Mouse (Mus musculus): ENCODE results near the gene Olfr1394. TPM values are rescaled to one million over a fixed set of nuclear protein-coding genes. Genes with fewer than 3 reads are reported as not detected.
"Not testable (repeated sequence)": the region's sequence is repeated elsewhere in the genome, so short reads cannot be mapped to it uniquely, and the experiment has no call there.

Gene Olfr1394
- total RNA-seq, 1 experiment from 2014 or later, result not detected

DNA sequence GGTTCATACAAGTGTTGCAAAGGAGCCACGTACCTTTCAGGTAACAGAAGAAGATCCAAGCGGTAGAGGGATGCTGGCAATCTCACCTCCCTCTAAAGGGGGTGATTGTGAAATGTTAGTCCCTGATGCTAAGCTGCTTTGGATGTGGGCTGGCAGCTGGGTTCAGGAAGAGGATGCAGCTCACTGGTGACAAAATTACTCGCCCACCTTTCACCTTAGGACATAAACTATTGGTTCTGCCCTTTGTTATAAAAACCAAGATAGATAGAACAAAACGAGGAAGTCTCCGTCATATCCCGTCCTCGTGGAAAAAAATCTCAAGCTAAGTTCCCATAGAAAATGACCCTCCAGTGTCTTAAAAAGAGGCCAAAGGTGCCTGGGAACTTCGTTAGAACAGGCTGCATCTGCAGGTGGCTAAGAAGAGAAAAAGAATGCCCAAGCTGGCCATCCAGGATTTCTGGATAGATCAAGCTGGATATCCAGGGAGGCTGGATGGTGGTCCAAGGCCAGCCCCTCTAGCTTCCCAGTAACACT, 32.8 kb downstream of the Olfr1394 start, which contains the start of gene Btnl9:
Gene Btnl9, minus strand, starts transcription at position 205 of the 534 bp plus-strand sequence.
- no peak for ATAC-seq (ENCODE audit: extremely low read depth, insufficient number of reproducible peaks, low FRiP score, poor library complexity, severe bottlenecking)

DNA sequence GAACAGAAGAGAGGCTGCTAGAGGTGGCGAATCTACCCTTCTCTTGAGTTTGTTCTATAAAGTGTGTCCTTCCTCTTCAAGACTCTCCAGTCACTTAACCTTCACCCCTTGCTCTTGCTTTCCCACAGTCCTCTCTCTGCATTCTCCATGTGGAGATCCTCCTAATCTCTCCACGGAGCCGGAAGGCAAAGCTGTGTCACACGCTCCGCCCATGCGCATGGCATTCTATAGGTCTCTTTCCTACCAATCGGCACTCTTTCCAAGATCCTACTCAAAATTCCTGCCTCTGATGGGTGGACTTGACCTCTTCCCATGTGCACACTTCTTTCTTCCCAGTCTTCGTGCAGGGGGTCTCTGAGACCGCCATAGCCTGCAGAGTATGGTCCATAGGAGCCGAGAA, 33.5 kb downstream of the Olfr1394 start:
- no peak for ATAC-seq (ENCODE audit: extremely low read depth, insufficient number of reproducible peaks, low FRiP score, poor library complexity, severe bottlenecking)

DNA sequence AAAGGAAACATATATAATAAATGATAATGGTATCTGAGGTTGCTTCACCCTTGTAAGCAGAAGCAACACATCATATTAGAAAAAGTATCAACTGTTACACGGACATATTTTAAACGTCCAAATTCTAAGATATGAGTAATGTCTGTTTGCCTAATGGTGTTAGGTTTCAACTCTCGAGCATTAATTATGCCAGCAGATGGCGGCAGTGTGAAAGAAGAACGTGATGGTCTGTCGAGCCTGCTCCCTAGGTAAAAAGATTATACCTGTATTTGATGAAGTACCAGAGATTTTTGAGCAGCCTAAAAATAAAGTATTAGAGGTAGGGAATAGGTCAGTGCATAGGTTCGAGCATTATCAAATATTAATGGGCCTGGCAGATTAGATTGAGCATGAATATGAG, 35.6 kb downstream of the Olfr1394 start:
- ATAC-seq (ENCODE audit: extremely low read depth, insufficient number of reproducible peaks, low FRiP score, poor library complexity, severe bottlenecking), result peak; percentile 72; the same call in 1 of the 2 replicates

DNA sequence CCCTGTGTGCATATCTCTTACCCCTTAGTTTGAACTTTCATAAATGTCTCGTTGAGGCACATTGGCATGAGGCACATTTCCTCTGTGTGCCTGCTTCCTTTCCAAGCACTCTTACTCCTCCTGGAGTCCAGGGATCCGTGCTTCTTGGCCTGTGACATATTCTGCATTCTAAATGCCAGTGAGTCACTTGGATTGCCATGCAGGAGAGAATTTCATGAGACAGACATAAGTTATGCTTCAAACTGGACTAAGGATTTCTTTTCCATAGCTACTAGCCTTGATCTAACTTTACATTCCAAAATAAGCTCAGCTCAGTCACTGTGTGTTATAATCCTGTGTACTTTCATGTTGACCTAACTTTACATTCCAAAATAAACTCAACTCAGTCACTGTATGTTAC, 36.9 kb downstream of the Olfr1394 start:
- ATAC-seq (ENCODE audit: extremely low read depth, insufficient number of reproducible peaks, low FRiP score, poor library complexity, severe bottlenecking), result no peak

DNA sequence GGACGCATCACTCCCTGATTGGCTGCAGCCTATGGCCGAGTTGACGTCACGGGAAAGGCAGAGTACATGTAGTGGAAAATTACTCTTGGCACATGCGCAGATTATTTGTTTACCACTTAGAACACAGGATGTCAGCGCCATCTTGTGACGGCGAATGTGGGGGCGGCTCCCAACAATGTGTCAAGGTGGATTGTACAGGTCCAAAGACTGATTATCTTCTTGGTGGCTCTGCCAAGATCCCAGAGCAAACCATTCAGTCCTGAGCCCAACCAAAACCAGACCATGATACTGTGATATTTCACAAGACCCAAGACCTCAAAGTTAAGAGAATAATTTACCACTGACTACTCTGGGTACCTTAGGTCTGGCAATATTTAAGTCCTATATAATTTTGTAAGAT, 40.6 kb downstream of the Olfr1394 start:
- ATAC-seq (ENCODE audit: extremely low read depth, insufficient number of reproducible peaks, low FRiP score, poor library complexity, severe bottlenecking), result not testable (repeated sequence)

DNA sequence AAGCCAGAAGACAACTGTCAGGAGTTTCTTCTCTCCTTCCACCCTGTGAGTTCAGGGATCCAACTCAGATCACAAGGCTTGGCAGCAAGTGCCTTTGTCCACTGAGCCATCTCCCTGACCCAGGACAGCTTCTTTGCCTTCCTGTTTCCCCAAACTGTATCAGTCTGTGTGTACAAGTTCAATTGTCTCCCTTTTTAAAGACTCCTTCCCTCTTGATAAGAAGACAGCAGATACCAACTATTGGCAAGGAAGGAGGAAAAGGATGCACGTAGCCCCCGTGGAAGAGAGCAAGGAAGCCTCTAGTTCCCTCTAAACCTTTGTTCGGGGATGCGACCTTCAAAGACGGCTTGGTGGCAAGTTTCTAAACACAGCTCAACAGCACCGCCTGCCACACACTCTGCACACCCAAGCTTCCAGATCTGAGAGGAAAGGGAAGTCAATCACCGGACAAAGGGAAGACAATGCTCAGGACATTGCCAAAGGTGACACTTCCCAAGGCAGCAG, 41.7 kb downstream of the Olfr1394 start:
- no peak for ATAC-seq (ENCODE audit: extremely low read depth, insufficient number of reproducible peaks, low FRiP score, poor library complexity, severe bottlenecking)

DNA sequence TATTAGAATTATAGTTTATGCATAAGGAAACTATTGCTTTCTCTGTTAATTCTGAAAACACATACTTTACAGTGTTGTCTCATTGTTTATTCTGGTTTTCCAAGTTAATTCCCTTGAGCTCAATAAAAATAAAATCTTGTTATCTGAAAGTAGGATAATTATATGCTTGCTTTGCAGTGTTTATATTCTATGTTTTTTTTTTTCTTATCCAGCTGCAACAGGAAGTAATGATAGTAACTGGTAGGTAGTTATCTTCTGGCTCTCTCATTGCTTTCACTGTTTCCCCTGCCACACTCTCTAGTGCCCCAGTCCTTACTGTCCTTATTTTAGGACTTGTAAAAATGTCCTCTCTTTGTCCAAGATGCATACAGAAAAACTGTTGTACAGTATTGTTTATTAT, 46.5 kb downstream of the Olfr1394 start:
- no peak for ATAC-seq (ENCODE audit: extremely low read depth, insufficient number of reproducible peaks, low FRiP score, poor library complexity, severe bottlenecking)

DNA sequence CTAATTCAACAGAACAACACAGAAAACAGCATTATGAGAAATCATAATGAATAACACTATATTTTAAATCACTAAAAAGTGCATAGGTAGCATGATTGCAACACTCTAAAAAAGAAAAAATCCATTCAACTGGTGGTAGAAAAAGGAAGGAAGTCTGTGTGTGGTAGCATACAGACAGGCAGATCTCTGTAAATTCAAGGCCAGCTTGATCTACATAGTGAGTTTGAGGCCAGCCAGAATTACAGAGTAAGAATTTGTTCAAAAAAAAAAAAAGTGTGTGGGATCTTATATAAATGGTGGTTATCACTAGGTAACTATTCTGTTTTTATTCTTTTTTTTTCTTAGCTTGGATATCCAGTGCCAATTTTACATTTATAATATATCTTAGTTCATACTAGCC, 47.0 kb downstream of the Olfr1394 start:
- no peak for ATAC-seq (ENCODE audit: extremely low read depth, insufficient number of reproducible peaks, low FRiP score, poor library complexity, severe bottlenecking)

DNA sequence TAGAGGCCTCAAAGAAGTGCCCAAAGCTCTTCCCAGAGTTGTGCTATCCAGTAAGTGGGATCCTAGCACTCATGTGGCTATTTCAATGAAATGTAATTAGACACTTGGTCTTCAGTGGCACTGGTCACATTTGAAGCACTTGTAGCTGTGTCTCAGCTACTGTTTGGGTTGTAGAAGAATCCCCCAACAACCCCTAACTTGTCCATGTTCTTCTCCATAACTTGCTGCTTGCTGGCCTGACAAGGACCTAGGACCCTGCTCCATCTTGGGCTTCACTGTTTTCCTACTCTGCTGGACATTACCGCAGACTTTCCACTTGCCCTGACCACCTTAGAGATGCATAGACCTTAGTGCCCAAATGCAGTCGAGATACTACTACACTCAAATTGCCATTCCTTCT, 47.9 kb downstream of the Olfr1394 start:
- no peak for ATAC-seq (ENCODE audit: extremely low read depth, insufficient number of reproducible peaks, low FRiP score, poor library complexity, severe bottlenecking)

DNA sequence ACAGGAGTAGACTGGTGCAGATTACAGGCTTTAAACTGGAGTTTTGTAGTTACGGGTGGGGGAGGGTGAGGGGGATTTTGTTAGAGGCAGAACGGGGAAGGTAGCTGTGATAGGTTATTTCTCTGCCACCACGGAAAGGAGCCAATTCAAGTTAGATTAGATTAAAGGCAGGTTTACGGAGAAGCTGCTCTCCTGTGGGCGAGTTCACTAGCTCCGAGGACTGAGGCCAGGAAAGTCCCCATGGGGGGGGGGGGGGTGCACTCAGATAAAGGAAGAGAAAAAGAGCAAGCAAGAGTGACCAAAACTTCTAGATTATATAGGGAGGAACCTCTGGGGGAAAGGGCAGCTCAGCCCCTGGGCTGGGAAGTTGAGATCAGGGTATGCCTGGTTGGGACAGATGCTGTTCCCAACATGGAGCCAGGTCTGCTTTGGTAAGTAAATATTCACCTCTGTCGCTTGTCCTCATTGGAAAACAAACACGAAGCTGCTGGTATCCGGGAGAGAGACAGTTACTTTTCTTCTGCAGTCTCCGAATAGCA, 48.4 kb downstream of the Olfr1394 start:
- no peak for ATAC-seq (ENCODE audit: extremely low read depth, insufficient number of reproducible peaks, low FRiP score, poor library complexity, severe bottlenecking)

DNA sequence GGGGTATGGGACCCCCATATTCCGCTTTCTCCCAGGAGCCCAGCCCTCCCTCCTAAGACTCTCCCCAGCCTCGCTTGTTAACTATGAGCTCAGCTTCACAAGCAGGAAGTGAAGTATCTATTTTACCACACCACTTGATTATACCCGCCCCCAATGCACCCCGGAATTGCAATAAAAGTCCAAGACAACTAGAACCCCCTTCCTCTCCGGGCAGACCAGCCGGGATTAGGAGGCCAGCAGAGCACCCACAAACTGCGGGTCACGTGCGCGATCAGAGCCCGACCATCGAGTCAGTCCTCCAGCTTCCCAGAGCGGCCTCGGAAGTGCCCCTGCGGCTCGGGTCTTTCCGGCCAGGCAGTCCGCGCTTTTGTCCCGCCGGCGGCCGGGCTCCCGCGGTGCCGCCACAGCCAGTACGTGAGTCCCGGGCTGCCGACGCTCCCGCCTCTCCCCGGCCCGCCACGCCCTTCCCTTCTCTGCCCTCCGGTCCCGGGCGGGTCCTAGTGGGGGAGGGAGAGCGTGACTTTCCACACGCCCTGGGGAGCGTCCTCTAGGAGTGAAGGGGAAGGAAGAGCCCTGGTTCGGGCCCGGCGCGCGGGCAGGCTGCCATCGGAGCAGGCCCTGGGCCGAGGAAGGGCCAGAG, 49.1 kb downstream of the Olfr1394 start, which contains the start of gene Zfp62:
Gene Zfp62, plus strand, starts transcription at position 164 of the 640 bp plus-strand sequence.
- ATAC-seq (ENCODE audit: extremely low read depth, insufficient number of reproducible peaks, low FRiP score, poor library complexity, severe bottlenecking), result peak; percentile 83

DNA sequence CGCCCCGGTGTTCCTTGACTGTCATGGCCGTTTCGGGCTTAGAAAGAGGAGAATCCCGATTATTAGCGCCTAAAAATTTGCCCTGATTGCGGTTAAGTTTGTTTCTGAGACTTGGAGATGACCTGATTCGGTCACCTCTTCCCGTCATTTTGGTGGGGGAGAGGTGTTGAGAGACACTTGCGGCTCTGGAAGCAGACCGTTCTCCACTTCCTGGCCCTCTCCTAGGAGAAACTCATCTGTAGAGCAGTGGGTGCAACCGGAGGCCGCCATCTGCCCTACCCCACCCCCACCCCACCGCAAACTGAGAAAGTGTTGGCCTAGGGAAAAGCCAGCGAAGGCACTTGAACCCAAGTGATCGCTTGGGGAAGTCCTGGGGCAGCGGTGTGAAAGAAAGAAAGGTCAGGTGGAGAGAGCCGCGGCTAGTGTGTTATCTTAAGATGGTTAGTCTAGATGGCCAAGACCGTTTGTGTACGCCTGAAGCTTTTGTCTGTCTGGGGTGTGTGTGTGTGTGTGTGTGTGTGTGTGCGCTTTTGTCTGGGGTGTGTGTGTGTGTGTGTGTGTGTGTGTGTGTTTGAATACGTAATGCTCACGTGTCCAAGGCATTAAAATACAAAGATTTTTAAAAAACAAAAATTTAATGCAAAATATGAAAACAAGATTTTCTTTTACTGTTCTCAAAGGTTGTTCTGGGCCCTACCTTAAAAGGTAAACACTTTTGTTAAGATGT, 49.8 kb downstream of the Olfr1394 start:
- peak; percentile 23; the same call in 1 of the 2 replicates for ATAC-seq (ENCODE audit: extremely low read depth, insufficient number of reproducible peaks, low FRiP score, poor library complexity, severe bottlenecking)

DNA sequence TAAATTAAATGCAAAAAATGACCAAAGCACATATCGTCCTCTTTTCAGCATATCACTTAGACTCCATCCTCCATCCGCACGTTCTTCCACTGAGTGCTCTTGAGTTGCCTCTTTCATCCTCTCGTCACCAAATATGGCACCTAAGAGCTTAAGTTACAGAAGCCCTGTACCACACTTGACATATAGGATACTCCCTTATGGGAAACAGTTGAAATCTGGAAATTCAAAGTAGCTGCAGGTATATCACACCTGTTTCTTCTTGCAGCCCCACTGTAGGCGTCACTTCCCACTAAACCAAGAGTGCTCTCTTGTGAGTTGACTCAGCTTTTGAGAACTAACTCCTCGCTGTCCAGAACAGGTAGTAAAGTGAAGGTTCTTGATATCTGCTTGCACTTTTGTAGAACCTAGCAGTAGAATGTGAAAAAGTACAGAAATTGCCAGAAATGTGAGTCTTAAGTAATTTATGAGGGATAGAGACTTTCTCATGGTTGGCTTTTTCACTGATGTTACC, 51.0 kb downstream of the Olfr1394 start:
- ATAC-seq (ENCODE audit: extremely low read depth, insufficient number of reproducible peaks, low FRiP score, poor library complexity, severe bottlenecking), result no peak

DNA sequence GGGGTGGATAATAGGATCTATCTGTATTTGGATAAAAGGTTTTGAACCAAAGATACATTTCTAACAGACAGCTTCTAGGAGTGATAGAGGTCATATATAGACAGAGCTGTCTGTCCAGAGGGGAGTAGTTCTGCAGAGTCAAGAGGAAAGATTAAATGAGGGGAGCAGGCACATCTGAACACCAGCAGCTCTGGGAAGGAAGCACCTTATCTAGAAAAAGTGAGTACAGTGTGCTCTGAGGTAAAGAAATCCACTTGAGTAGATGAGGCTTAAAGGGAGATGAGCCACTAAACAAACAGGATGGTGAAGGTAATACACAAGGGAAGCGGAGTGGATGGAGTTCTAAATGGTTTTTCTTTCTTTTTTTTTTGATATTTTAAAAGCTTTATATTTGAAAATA, 53.3 kb downstream of the Olfr1394 start:
- no peak for ATAC-seq (ENCODE audit: extremely low read depth, insufficient number of reproducible peaks, low FRiP score, poor library complexity, severe bottlenecking)

Other genes starting within 250 kb of the Olfr1394 start
- 80.9 and 92.3 TPM in 2 replicates for gene Psme2b, start 208.2 kb upstream of the Olfr1394 start, total RNA-seq (2017)
- gene Olfr56, start 175.5 kb upstream of the Olfr1394 start, total RNA-seq (2017), result 0.74 and 0.81 TPM in 2 replicates
- gene 9930111J21Rik1, start 175.0 kb upstream of the Olfr1394 start, total RNA-seq (2017), result 94.0 and 96.4 TPM in 2 replicates
- 1.5 and 2.3 TPM in 2 replicates for gene Gm12185, start 162.2 kb upstream of the Olfr1394 start, total RNA-seq (2017)
- 8.7 and 11.8 TPM in 2 replicates for gene Tgtp1, start 160.2 kb upstream of the Olfr1394 start, total RNA-seq (2017)
- 335 and 370 TPM in 2 replicates for gene 9930111J21Rik2, start 103.1 kb upstream of the Olfr1394 start, total RNA-seq (2017)
- gene Tgtp2, start 90.2 kb upstream of the Olfr1394 start, total RNA-seq (2017), result 76.6 and 92.3 TPM in 2 replicates
- 36.2 and 38.1 TPM in 2 replicates for gene Ifi47, start 77.8 kb upstream of the Olfr1394 start, total RNA-seq (2017)
- not detected in 2 replicates for gene Olfr1396, start 39.5 kb upstream of the Olfr1394 start, total RNA-seq (2017)
- not detected in 2 replicates for gene Olfr1395, start 12.1 kb upstream of the Olfr1394 start, total RNA-seq (2017)
- gene Btnl9, start 32.8 kb downstream of the Olfr1394 start, total RNA-seq (2017), result 0.12 and 0.37 TPM in 2 replicates
- gene Zfp62, start 48.9 kb downstream of the Olfr1394 start, total RNA-seq (2017), result 91.8 and 106 TPM in 2 replicates
- 118 and 134 TPM in 2 replicates for gene Mgat1, start 89.8 kb downstream of the Olfr1394 start, total RNA-seq (2017)
- 0.23 and 0.98 TPM in 2 replicates for gene Olfr1393, start 123.9 kb downstream of the Olfr1394 start, total RNA-seq (2017)
- 0.49 and 0.58 TPM in 2 replicates for gene Olfr1392, start 130.9 kb downstream of the Olfr1394 start, total RNA-seq (2017)
- gene Olfr10, start 150.4 kb downstream of the Olfr1394 start, total RNA-seq (2017), result not detected in 2 replicates
- not detected in 2 replicates for gene Olfr1391, start 168.4 kb downstream of the Olfr1394 start, total RNA-seq (2017)
- not detected in 2 replicates for gene Olfr1390, start 180.8 kb downstream of the Olfr1394 start, total RNA-seq (2017)

Data from neutrophil, adult 5-6 weeks (primary cell).